In genomic region chr2:28755451-28755850, GRCm38 (mm10) we compare ENCODE assay signal across 8 mouse cellular contexts. TPM values are rescaled to one million over a fixed set of nuclear protein-coding genes. Genes with fewer than 3 reads are reported as not detected.
DNase-seq lines count a peak whose midpoint lies in the region; ATAC-seq lines count a peak whose summit lies in the region.

No protein-coding gene starts in this region.

- peaks cover 30% of the 10 kb centered on the region for H3K27me3 ChIP-seq in kidney, embryonic 16.5 days (ENCODE audit: insufficient read depth, low read length)
- H3K27me3 ChIP-seq in limb, embryonic 10.5 days (ENCODE audit: low read depth, poor library complexity, severe bottlenecking): peaks cover 84% of the 10 kb centered on the region

- H3K36me3 ChIP-seq in kidney, embryonic 16.5 days (ENCODE audit: insufficient read depth, low read length): no peaks in the 10 kb centered on the region
- no peaks in the 10 kb centered on the region for H3K36me3 ChIP-seq in limb, embryonic 10.5 days

- H3K4me3 ChIP-seq in kidney, embryonic 16.5 days (ENCODE audit: low read length): no peak overlapping the region
- no peak overlapping the region for H3K4me3 ChIP-seq in limb, embryonic 10.5 days

- DNase-seq in kidney, adult 18-20 months: peak; percentile 83
- DNase-seq in cerebellum, adult 11-12 months: peak; percentile 70
- DNase-seq in frontal cortex, adult 2 months (ENCODE audit: extremely low spot score in 1 of 2, low spot score in 1 of 2): peak; percentile 45 to 90
- DNase-seq in limb, embryonic 10.5 days (ENCODE audit: low spot score): peak; percentile 87
- DNase-seq in naive thymus-derived CD4-positive, alpha-beta T cell, adult 2 months (ENCODE audit: low read depth): peak; percentile 89
- peak; percentile 54 for DNase-seq in telencephalon, adult 2 months (ENCODE audit: low read depth, low spot score)

- 4% methylated on average over 7 of the region's 7 CpGs for WGBS in kidney, embryonic 16.5 days
- 2% methylated on average over 7 of the region's 7 CpGs for WGBS in limb, embryonic 10.5 days

- ATAC-seq in kidney, embryonic 16.5 days (ENCODE audit: low FRiP score, low TSS enrichment): no peak
- ATAC-seq in inflammation-experienced regulatory T-cells, adult 6 months: peak; percentile 46

- H3K9me3 ChIP-seq in kidney, embryonic 16.5 days (ENCODE audit: low read length): no peaks in the 10 kb centered on the region
- no peaks in the 10 kb centered on the region for H3K9me3 ChIP-seq in limb, embryonic 10.5 days (replicated peaks)

- H3K4me1 ChIP-seq in kidney, embryonic 16.5 days (ENCODE audit: insufficient read depth, low read length): peaks cover 21% of the 10 kb centered on the region
- H3K4me1 ChIP-seq in limb, embryonic 10.5 days: peaks cover 28% of the 10 kb centered on the region

- no peak overlapping the region for H3K9ac ChIP-seq in kidney, embryonic 16.5 days (replicated peaks; ENCODE audit: low read length)

- H3K27ac ChIP-seq in kidney, embryonic 16.5 days (ENCODE audit: low read length): no peak overlapping the region
- no peak overlapping the region for H3K27ac ChIP-seq in limb, embryonic 10.5 days

- no peak overlapping the region for H3K4me2 ChIP-seq in kidney, embryonic 16.5 days (replicated peaks; ENCODE audit: low read depth, low read length)

RNA-seq across cellular contexts. Expression of gene Ak8, which starts 55.5 kb away (rescaled TPM):
- 0.94 and 1.2 TPM in 2 replicates for polyA plus RNA-seq in kidney, embryonic 16.5 days (2015; fragmentation: Nextera tagmentation; extraction: Ambion mirVana)
- 1.8 and 1.9 TPM in 2 replicates for polyA plus RNA-seq in frontal cortex, adult 2 months (2012; rRNA removed)
- polyA plus RNA-seq in inflammation-experienced regulatory T-cells, adult 6 months (2017; shearing (Covaris generic)): not detected
- polyA plus RNA-seq in limb, embryonic 10.5 days (2016; fragmentation: Nextera tagmentation; extraction: Ambion mirVana): 0.41 and 0.58 TPM in 2 replicates

RNA-seq across cellular contexts. Expression of gene Spaca9, which starts 55.9 kb away (rescaled TPM):
- polyA plus RNA-seq in kidney, embryonic 16.5 days (2015; fragmentation: Nextera tagmentation; extraction: Ambion mirVana): 2.3 and 2.7 TPM in 2 replicates
- 0.36 and 0.57 TPM in 2 replicates for polyA plus RNA-seq in frontal cortex, adult 2 months (2012; rRNA removed)
- 1 to 10 TPM in 1 of 3 experiments, not detected in 2; 1.1 TPM for polyA plus RNA-seq in inflammation-experienced regulatory T-cells, adult 6 months (2017; shearing (Covaris generic))
- polyA plus RNA-seq in limb, embryonic 10.5 days (2016; fragmentation: Nextera tagmentation; extraction: Ambion mirVana): 2.5 and 2.8 TPM in 2 replicates
